Mouse (Mus musculus) midbrain, embryonic 15.5 days (tissue): ENCODE results near the gene Smug1. TPM values are rescaled to one million over a fixed set of nuclear protein-coding genes. Genes with fewer than 3 reads are reported as not detected.
A peak's percentile ranks its signal among the peaks of the same experiment; 100 is the strongest.

ENCODE experiments used
- ATAC-seq: fragments of 200-750 bp; cut with Nextera tagmentation; replicated peaks from 2 replicates; pipeline ENCODE4 v1.8.0; 2017; ENCODE audit warnings: moderate TSS enrichment
- H3K27ac ChIP-seq: fragments of 300-500 bp; sonication (generic); 2 replicates; pipeline ENCODE4 v1.5.1; 2015; ENCODE audit warnings: mild to moderate bottlenecking, inconsistent platforms
- H3K27me3 ChIP-seq: fragments of 300-500 bp; sonication (generic); replicated peaks from 2 replicates; pipeline ENCODE4 v1.6.1; 2015; ENCODE audit warnings: inconsistent platforms
- H3K36me3 ChIP-seq: fragments of 300-500 bp; sonication (generic); replicated peaks from 2 replicates; pipeline ENCODE4 v1.6.1; 2015; ENCODE audit warnings: inconsistent platforms
- H3K4me1 ChIP-seq: fragments of 300-500 bp; sonication (generic); 2 replicates; pipeline ENCODE4 v1.6.1; 2015; ENCODE audit warnings: inconsistent platforms
- H3K4me2 ChIP-seq: fragments of 300-500 bp; sonication (generic); 2 replicates; pipeline ENCODE4 v1.6.1; 2015; ENCODE audit warnings: inconsistent platforms, mild to moderate bottlenecking, moderate library complexity
- H3K4me3 ChIP-seq: fragments of 300-500 bp; sonication (generic); 2 replicates; pipeline ENCODE4 v1.5.1; 2015; ENCODE audit warnings: mild to moderate bottlenecking, inconsistent platforms
- H3K9ac ChIP-seq: fragments of 300-500 bp; sonication (generic); 2 replicates; pipeline ENCODE4 v1.6.1; 2015; ENCODE audit warnings: mild to moderate bottlenecking, inconsistent platforms
- H3K9me3 ChIP-seq: fragments of 300-500 bp; sonication (generic); 2 replicates; pipeline ENCODE4 v1.6.1; 2016; ENCODE audit warnings: inconsistent platforms
- WGBS: fragments of 180-500 bp; shearing (Covaris S2); methylation state at CpG from one replicate; pipeline ENCODE4 v1.1.7; 2015; ENCODE audit warnings: mixed read lengths; 5-methylcytosine and 5-hydroxymethylcytosine counted together
- polyA plus RNA-seq: library from polyadenylated mRNA; unstranded; fragments of >200 nt; fragmentation: Nextera tagmentation; extraction: Ambion mirVana; gene quantifications from 2 replicates; pipeline ENCODE4 v1.2.1, GENCODE M21; 2015

Smug1 gene
- polyA plus RNA-seq, 1 experiment from 2014 or later = 24.2 TPM

GRCm38 (mm10) chr15:103155366-103156321 is 11.2 kb downstream of the Smug1 start:
- Histone ChIP-seq H3K4me2 (no peak overlapping the region), H3K9me3 (no peaks in the 10 kb centered on the region), H3K4me3 (no peak overlapping the region), H3K9ac (no peak overlapping the region; the same call in 1 of the 2 replicates), H3K27ac (no peak overlapping the region), H3K27me3 (no peaks in the 10 kb centered on the region), H3K4me1 (peaks cover 9% of the 10 kb centered on the region), H3K36me3 (no peaks in the 10 kb centered on the region)
- 22% methylated on average over 32 of the region's 32 CpGs for WGBS
- 0 out of 2 replicates have a peak, but pooled peaks have one; percentile 25 for ATAC-seq

GRCm38 (mm10) chr15:103152890-103153610 is 13.8 kb downstream of the Smug1 start:
- no peak for ATAC-seq
- Histone ChIP-seq H3K4me3 (no peak overlapping the region), H3K9ac (no peak overlapping the region), H3K27ac (no peak overlapping the region), H3K27me3 (no peaks in the 10 kb centered on the region; the same call in 1 of the 2 replicates), H3K36me3 (no peaks in the 10 kb centered on the region), H3K4me1 (peaks cover 10% of the 10 kb centered on the region), H3K9me3 (no peaks in the 10 kb centered on the region), H3K4me2 (no peak overlapping the region)
- 88% methylated on average over 4 of the region's 4 CpGs for WGBS

- no peak overlapping the region for H3K27ac ChIP-seq
- 80% methylated on average over 3 of the region's 3 CpGs for WGBS
Observed at GRCm38 (mm10) chr15:103152371-103152770, 14.5 kb downstream of the Smug1 start.

GRCm38 (mm10) chr15:103147779-103148178 is 19.1 kb downstream of the Smug1 start:
- no peaks in the 10 kb centered on the region for H3K36me3 ChIP-seq
- no peak overlapping the region for H3K4me3 ChIP-seq
- no peaks in the 10 kb centered on the region for H3K9me3 ChIP-seq
- peaks cover 18% of the 10 kb centered on the region for H3K4me1 ChIP-seq
- ATAC-seq = no peak
- H3K9ac ChIP-seq = no peak overlapping the region
- WGBS = 31% methylated on average over 9 of the region's 9 CpGs
- no peak overlapping the region for H3K4me2 ChIP-seq
- peaks cover 14% of the 10 kb centered on the region for H3K27me3 ChIP-seq
- no peak overlapping the region for H3K27ac ChIP-seq

More at GRCm38 (mm10) chr15:103152371-103152770, 14.5 kb downstream of the Smug1 start:
- no peaks in the 10 kb centered on the region; the same call in 1 of the 2 replicates for H3K27me3 ChIP-seq
- peaks cover 17% of the 10 kb centered on the region for H3K4me1 ChIP-seq
- H3K4me3 ChIP-seq = no peak overlapping the region
- no peak overlapping the region for H3K9ac ChIP-seq
- H3K9me3 ChIP-seq = no peaks in the 10 kb centered on the region
- no peaks in the 10 kb centered on the region for H3K36me3 ChIP-seq
- ATAC-seq = no peak
- H3K4me2 ChIP-seq = no peak overlapping the region

- no peaks in the 10 kb centered on the region for H3K36me3 ChIP-seq
- peaks cover 15% of the 10 kb centered on the region for H3K27me3 ChIP-seq
- peaks cover 18% of the 10 kb centered on the region for H3K4me1 ChIP-seq
- peak overlapping the region; percentile 83 for H3K4me2 ChIP-seq
- WGBS = 9% methylated on average over 3 of the region's 3 CpGs
- 0 out of 2 replicates have a peak, but pooled peaks have one; percentile 44 for ATAC-seq
- peak overlapping the region; percentile 77 for H3K27ac ChIP-seq
- peak overlapping the region; percentile 48 for H3K4me3 ChIP-seq
- H3K9me3 ChIP-seq = no peaks in the 10 kb centered on the region
- 0 out of 2 replicates have a peak overlapping the region, but pooled peaks have one; percentile 62 for H3K9ac ChIP-seq
Observed at GRCm38 (mm10) chr15:103147422-103147690, 19.5 kb downstream of the Smug1 start.

GRCm38 (mm10) chr15:103146627-103147421 is 20.1 kb downstream of the Smug1 start:
- H3K4me2 ChIP-seq = peak overlapping the region; percentile 83
- H3K4me1 ChIP-seq = peaks cover 18% of the 10 kb centered on the region
- peak overlapping the region; percentile 48 for H3K4me3 ChIP-seq
- H3K9ac ChIP-seq = peak overlapping the region; percentile 62
- peaks cover 15% of the 10 kb centered on the region for H3K27me3 ChIP-seq
- H3K9me3 ChIP-seq = no peaks in the 10 kb centered on the region
- H3K27ac ChIP-seq = peak overlapping the region; percentile 77
- no peaks in the 10 kb centered on the region for H3K36me3 ChIP-seq
- under 1% methylated on average over 57 of the region's 57 CpGs for WGBS
- peak; percentile 80 for ATAC-seq

- H3K9ac ChIP-seq = no peak overlapping the region
- H3K27ac ChIP-seq = no peak overlapping the region
Observed at GRCm38 (mm10) chr15:103145635-103146299, 21.1 kb downstream of the Smug1 start.

GRCm38 (mm10) chr15:103144176-103144575 is 22.7 kb downstream of the Smug1 start:
- ATAC-seq = no peak

More at GRCm38 (mm10) chr15:103145635-103146299, 21.1 kb downstream of the Smug1 start:
- Histone ChIP-seq H3K27me3 (peaks cover 15% of the 10 kb centered on the region), H3K4me1 (peaks cover 18% of the 10 kb centered on the region), H3K4me2 (no peak overlapping the region), H3K4me3 (no peak overlapping the region), H3K9me3 (no peaks in the 10 kb centered on the region), H3K36me3 (no peaks in the 10 kb centered on the region)
- no peak; the same call in 1 of the 2 replicates for ATAC-seq
- 74% methylated on average over 11 of the region's 11 CpGs for WGBS

GRCm38 (mm10) chr15:103135431-103135947 is 31.4 kb downstream of the Smug1 start:
- Histone ChIP-seq H3K9ac (no peak overlapping the region), H3K4me3 (no peak overlapping the region), H3K27me3 (0 out of 2 replicates have a peak, but pooled peaks cover 5% of the 10 kb centered on the region), H3K9me3 (no peaks in the 10 kb centered on the region), H3K36me3 (no peaks in the 10 kb centered on the region), H3K4me2 (no peak overlapping the region), H3K27ac (peak overlapping the region; percentile 53), H3K4me1 (peaks cover 22% of the 10 kb centered on the region)
- no peak for ATAC-seq
- WGBS = 24% methylated on average over 13 of the region's 13 CpGs

More at GRCm38 (mm10) chr15:103144176-103144575, 22.7 kb downstream of the Smug1 start:
- H3K9ac ChIP-seq = no peak overlapping the region
- no peak overlapping the region for H3K4me2 ChIP-seq
- H3K27ac ChIP-seq = no peak overlapping the region
- H3K36me3 ChIP-seq = no peaks in the 10 kb centered on the region
- peaks cover 15% of the 10 kb centered on the region for H3K27me3 ChIP-seq
- peaks cover 18% of the 10 kb centered on the region for H3K4me1 ChIP-seq
- no peaks in the 10 kb centered on the region for H3K9me3 ChIP-seq
- no peak overlapping the region for H3K4me3 ChIP-seq
- 38% methylated on average over 3 of the region's 3 CpGs for WGBS

- H3K27me3 ChIP-seq = 0 out of 2 replicates have a peak, but pooled peaks cover 5% of the 10 kb centered on the region
- H3K36me3 ChIP-seq = no peaks in the 10 kb centered on the region
- peak; percentile 66 for ATAC-seq
- no peak overlapping the region for H3K9ac ChIP-seq
- WGBS = 36% methylated on average over 5 of the region's 5 CpGs
- peaks cover 22% of the 10 kb centered on the region for H3K4me1 ChIP-seq
- no peaks in the 10 kb centered on the region for H3K9me3 ChIP-seq
- no peak overlapping the region for H3K4me2 ChIP-seq
- no peak overlapping the region for H3K4me3 ChIP-seq
- peak overlapping the region; percentile 53 for H3K27ac ChIP-seq
Observed at GRCm38 (mm10) chr15:103134277-103135086, 32.4 kb downstream of the Smug1 start.
